Mouse (Mus musculus) B cell, adult (primary cell): ENCODE measurements around the gene Prkab1. TPM values are rescaled to one million over a fixed set of nuclear protein-coding genes. Genes with fewer than 3 reads are reported as not detected.

Source experiments
- total RNA-seq: library from RNA; stranded (reverse); gene quantifications from 4 replicates; pipeline ENCODE4 v1.2.4, GENCODE M21; 2023; ENCODE audit not compliant: inconsistent age

The Prkab1 gene
- total RNA-seq = 75.0 to 85.7 TPM (median 81.7 TPM) in 4 replicates

DNA sequence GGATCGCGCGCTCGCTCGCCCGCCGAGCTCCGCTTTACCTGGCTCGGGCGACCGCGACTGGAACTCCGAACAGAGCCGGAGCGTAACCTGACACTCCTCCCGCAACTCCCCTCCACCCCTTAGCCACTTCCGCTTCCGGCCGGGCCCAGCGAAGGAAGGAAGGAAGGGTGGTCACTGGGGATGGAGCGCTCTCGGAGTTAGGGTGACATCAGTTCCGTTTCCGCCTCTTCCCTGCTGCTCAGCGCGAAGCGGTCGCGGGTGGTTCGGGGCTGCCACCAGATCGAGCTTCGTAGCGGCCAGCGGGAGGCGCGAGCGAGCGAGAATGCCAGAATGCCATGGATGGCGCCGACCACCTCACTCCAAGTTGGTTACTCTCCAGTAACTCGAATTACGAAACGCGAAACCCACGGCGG, at the start of gene Prkab1:
TSS of gene Prkab1 (minus strand) at position 182 of the 413 bp plus-strand sequence.

Other genes starting within 250 kb of the Prkab1 start
- gene Cit, start 179.2 kb downstream of the Prkab1 start, total RNA-seq = 4.0 to 6.8 TPM (median 5.0 TPM) in 4 replicates
- gene Tmem233, start 58.7 kb upstream of the Prkab1 start, total RNA-seq = not detected in 4 replicates